Mouse (Mus musculus) embryonic fibroblast, embryonic 13.5 days (primary cell): ENCODE measurements at regions not wholly inside any gene's neighbourhood (a gene's known extent, or its start where the extent isn't known, plus 50 kb on each side); places are given as distances from the start of the nearest gene placed in this dataset.

ENCODE experiments used
- H3K27ac ChIP-seq: 2 replicates; pipeline ENCODE4 v1.5.1; 2012; ENCODE audit warnings: low read length, control low read depth, inconsistent platforms; ENCODE audit not compliant: insufficient read depth
- H3K4me1 ChIP-seq: 2 replicates; pipeline ENCODE4 v1.6.1; 2011; ENCODE audit warnings: low read length; ENCODE audit not compliant: control insufficient read depth, insufficient read depth
- H3K4me3 ChIP-seq: 2 replicates; pipeline ENCODE4 v1.5.1; 2011; ENCODE audit warnings: mild to moderate bottlenecking, control low read depth, low read length; ENCODE audit not compliant: insufficient read depth
- CTCF ChIP-seq: IDR thresholded peaks from 2 replicates; pipeline ENCODE4 v1.5.1; 2011; ENCODE audit warnings: mild to moderate bottlenecking, control low read depth, low read length, moderate library complexity, borderline replicate concordance; ENCODE audit not compliant: insufficient read depth
- POLR2A ChIP-seq: IDR thresholded peaks from 2 replicates; pipeline ENCODE4 v1.6.1; 2011; ENCODE audit warnings: low read depth, mild to moderate bottlenecking, control low read depth, low read length, moderate library complexity

- Histone ChIP-seq H3K27ac (no peak overlapping the region), H3K4me1 (no peaks in the 10 kb centered on the region)
- TF ChIP-seq POLR2A = no peak
- TF ChIP-seq CTCF = no peak
Measured at GRCm38 (mm10) chr9:33837666-33838380, 647.9 kb upstream of the Kirrel3 start.

GRCm38 (mm10) chr9:33849623-33850022 lies 636.1 kb upstream of the Kirrel3 start:
- Histone ChIP-seq H3K4me3 (no peak overlapping the region), H3K4me1 (peaks cover 4% of the 10 kb centered on the region; the same call in 1 of the 2 replicates), H3K27ac (no peak overlapping the region)
- no peak for TF ChIP-seq POLR2A
- TF ChIP-seq CTCF = no peak

More at GRCm38 (mm10) chr9:33837666-33838380, 647.9 kb upstream of the Kirrel3 start:
- no peak overlapping the region for H3K4me3 ChIP-seq

DNA sequence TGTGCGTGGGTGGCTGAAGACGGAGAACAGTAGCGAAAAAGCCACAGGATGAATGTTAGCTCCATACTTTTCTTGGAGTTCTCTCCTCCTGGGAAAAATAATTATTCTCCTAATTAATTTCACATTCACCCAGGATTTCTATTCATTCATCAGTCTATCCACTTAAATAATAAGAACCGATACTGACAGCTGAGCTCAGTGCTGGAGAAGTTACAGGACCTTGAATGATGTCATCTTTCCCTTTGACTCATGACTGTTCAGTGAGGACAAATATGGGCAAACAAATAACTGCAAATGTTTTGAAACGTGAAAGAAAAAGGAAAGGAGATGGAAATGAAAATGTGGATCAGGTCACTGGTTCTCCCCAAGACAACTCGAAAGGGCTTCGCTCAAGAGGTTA lies 635.7 kb upstream of the Kirrel3 start:
- peak overlapping the region; percentile 32; the same call in 1 of the 2 replicates for H3K27ac ChIP-seq
- H3K4me1 ChIP-seq = peaks cover 4% of the 10 kb centered on the region; the same call in 1 of the 2 replicates
- H3K4me3 ChIP-seq = no peak overlapping the region
- TF ChIP-seq CTCF (no peak), POLR2A (no peak)

- no peak for TF ChIP-seq CTCF
- TF ChIP-seq POLR2A = no peak
- H3K27ac ChIP-seq = peak overlapping the region; percentile 51; the same call in 1 of the 2 replicates
Measured at GRCm38 (mm10) chr9:33850993-33851392, 634.7 kb upstream of the Kirrel3 start.

GRCm38 (mm10) chr9:33856169-33856568 lies 629.5 kb upstream of the Kirrel3 start:
- TF ChIP-seq CTCF (peak; percentile 63; the same call in 1 of the 2 replicates), POLR2A (no peak)
- Histone ChIP-seq H3K4me3 (no peak overlapping the region), H3K27ac (no peak overlapping the region), H3K4me1 (peaks cover 1% of the 10 kb centered on the region; the same call in 1 of the 2 replicates)

More at GRCm38 (mm10) chr9:33850993-33851392, 634.7 kb upstream of the Kirrel3 start:
- no peak overlapping the region for H3K4me3 ChIP-seq
- peaks cover 4% of the 10 kb centered on the region; the same call in 1 of the 2 replicates for H3K4me1 ChIP-seq

- Histone ChIP-seq H3K27ac (peak overlapping the region; percentile 56; the same call in 1 of the 2 replicates), H3K4me3 (no peak overlapping the region), H3K4me1 (no peaks in the 10 kb centered on the region)
- TF ChIP-seq POLR2A (no peak), CTCF (no peak)
Measured at GRCm38 (mm10) chr9:33858511-33858910, 627.2 kb upstream of the Kirrel3 start.

DNA sequence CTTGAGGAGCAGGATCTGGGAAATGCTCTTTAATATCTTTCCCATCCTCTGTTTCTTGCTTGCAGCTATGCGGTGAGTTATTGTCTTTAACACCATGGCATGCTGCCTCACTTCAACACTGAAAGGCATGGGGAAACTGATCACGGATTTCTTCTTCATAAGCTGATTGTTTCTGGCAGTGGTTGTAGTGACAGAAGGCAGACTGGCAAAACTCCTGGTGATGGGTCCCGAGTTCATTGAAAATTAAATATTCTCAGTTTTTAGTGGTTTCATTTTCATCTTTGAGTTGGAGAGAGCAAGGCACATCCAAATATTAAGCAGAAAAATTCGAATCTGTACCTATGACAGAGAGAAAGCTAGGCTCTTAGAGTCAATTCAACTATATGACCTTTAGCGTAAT lies 617.0 kb upstream of the Kirrel3 start:
- no peak for TF ChIP-seq CTCF
- no peak for TF ChIP-seq POLR2A
- no peaks in the 10 kb centered on the region for H3K4me1 ChIP-seq
- H3K27ac ChIP-seq = no peak overlapping the region
- no peak overlapping the region for H3K4me3 ChIP-seq

DNA sequence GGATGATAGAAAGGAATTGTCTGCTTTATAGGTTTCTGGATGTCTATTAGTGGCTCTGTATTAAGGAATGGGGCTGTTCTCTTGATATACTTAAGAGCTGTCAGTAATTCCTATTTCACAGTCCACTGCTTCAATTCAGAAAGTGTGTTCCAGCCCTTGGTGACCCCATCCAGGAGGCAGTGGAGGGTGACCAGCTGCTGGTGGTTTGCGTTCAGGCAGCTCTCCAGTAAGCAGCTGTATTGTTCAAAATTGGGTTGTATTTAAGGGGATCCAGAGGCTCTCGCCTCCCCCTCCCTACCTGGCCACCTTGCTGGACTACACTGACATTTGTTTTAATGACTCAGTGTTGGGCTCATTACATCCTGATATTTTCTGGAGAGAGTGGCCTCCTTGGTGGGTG lies 598.4 kb upstream of the Kirrel3 start:
- H3K4me1 ChIP-seq = peaks cover 3% of the 10 kb centered on the region; the same call in 1 of the 2 replicates
- no peak overlapping the region for H3K27ac ChIP-seq
- H3K4me3 ChIP-seq = no peak overlapping the region
- TF ChIP-seq CTCF = no peak
- TF ChIP-seq POLR2A = no peak

DNA sequence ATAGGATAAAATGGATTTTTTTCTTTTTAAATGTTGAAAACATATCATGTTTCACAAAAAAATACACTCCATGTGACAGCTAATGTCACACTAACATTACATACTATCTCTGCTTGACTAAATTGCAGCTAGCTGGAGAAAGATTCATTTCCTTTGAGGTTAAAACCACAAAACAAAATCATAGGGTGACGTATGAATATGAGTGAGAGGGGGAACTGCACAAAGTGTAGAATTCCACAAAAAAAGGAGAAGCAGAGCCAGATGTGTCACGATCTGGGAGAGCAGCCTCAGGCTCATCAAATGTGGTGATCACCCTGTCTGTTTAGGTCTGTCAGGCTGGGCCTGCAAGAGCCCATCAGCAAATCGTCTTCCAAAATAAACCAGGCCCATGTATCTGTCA lies 593.7 kb upstream of the Kirrel3 start:
- no peak for TF ChIP-seq CTCF
- no peak for TF ChIP-seq POLR2A
- no peak overlapping the region for H3K4me3 ChIP-seq
- H3K4me1 ChIP-seq = peaks cover 4% of the 10 kb centered on the region; the same call in 1 of the 2 replicates
- H3K27ac ChIP-seq = no peak overlapping the region
